Mouse (Mus musculus): ENCODE results near the gene Pcdh15.

Gene Pcdh15

DNA sequence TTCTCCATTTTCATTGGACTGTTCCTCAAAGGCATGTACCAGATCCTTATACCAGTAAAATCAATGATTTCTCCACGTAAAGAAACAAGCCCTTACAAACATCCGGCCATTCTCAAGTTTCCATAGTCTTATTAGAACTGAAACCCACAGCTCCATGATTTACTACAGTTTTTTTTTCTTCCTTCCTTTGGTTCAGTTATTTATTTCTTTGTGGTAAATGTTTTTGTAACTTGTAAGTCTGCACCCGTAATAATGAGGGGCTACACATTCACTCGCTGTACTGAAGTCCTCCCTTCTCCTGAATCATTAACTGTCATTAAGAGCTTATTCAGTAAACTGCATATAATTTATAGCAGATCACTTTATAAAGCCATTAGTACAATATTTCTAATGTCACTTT lies 1526.6 kb downstream of the Pcdh15 start:
- DNase-seq, result no peak

DNA sequence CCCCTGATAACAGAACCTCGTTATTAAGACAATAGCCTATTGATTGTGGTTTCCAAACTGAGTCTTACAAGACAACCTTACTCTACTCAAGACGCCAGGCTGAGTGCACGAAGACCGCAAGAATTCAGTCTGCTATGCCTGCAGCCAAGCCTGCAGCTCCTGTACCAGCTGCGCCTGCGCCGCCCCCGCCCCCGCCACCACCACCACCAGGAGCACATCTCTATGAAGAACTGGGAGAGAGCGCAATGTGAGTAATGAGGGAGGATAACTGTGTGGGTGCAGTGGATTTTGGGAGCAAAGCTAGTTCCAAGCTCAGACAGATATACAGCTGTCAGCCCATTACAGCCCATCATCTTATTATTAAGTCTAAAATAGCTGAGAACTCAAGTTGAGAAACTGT lies 1527.5 kb downstream of the Pcdh15 start:
- DNase-seq, result no peak

DNA sequence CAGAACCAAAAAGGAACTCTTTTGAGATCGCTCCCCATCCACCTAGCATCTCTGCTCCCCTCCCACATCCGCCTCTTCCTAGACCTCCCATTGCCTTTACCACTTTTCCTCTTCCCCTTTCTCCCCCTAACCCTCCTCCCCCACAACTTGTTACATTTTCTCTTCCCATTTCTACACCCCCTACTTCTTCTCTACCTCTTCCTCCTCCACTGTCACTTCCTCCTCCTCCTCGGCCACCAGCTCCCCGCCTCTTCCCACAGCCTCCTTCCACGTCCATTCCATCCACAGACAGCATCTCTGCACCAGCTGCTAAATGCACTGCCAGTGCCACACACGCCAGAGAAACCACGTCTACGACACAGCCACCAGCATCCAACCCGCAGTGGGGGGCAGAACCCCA lies 1532.2 kb downstream of the Pcdh15 start:
- DNase-seq, result no peak

DNA sequence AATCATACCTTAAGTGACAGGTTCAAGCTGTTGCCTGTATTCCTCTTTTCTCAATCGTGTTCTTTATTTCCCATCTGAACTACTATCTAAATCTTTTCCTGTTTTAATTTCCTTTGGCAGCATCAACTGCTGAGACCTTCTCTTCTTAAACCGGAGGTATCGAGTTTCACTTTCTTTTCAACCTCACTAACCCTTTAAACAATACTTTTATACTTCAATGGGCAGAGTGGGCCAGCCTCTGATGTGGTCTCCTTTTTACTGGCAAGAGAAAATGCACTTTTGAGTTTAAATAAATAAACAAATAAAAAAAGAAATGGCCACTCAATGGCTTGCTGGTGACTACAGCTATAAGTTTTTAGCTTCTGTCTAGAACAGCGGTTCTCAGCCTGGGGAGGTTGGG lies 1537.9 kb downstream of the Pcdh15 start:
- no peak for DNase-seq

DNA sequence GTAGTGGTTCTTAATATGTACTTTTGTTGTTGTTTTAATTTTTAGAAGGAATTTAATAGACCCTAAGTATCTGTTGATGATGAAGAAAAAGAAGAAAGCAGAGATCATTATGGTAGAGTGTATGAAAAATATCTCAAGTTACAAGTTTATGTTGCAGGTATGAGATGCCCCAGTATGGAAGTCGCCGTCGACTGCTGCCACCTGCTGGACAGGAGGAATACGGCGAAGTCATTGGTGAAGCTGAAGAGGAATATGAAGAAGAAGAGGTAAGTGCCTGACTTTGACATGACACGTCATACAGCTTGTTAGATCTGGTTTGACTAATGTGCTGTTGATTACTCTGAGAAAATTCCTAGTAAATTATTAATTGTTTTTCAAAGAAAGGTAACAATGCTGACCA lies 1543.0 kb downstream of the Pcdh15 start:
- DNase-seq, result peak; percentile 10 to 14

DNA sequence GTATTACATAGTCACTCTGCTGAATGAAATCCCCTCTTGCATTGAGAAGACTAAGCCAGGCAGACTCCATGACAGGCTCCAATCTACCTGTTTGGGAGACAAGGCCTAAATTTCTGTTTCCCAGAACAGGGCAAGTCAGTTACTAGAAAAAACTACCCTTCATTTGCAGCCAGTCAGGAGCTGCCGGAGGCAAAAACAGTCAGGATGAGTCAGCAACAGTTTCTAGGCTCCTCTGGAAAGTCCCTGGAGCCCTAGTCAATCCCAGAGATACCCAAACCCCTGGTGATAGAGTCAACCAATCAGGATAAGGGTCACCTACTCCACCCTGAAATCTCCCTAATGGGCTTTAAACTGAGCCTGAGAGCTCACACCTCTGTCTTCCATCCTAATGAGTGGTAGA lies 1564.0 kb downstream of the Pcdh15 start:
- no peak for DNase-seq

DNA sequence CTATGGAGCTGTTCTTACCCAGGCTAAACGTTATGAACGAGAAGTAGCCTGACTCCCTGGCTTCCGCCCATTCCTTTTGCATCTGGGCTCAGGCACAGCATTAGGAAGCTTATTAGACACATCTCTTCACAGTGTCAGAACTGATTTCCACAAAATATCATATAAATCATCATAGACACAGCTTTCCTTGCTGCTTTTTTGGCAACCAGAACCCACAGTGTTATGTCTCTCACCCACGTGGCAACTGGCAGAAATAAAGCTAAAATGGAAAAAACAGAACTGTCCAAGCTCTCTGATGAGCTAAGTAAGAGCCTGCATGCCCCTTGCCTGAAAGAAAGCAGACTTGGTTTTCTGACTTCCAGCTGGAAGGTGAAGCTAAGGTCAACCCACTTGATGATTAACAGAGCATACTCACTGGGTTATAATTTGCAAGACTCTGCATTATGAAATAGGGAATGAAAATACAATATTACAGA lies 1580.9 kb downstream of the Pcdh15 start:
- no peak for DNase-seq

DNA sequence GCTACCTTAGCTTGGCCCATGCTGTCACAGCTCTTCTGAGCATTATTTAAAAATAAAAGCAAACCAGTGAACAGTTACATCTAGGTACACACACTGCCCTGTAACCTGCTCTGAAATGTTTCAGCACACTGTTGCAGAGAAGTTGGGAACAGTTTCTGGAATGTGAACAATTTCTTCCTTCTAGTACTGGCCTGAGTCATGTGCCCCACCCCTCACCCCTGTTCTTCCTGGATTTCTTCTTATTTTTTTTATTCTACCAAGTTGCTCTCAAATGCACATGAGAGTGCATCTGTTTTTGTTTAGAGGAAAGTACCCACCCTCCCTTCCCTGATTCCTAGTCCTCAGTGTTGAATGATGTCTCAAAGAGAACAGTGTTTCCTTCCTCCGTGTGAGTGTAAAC lies 1581.4 kb downstream of the Pcdh15 start:
- no peak for DNase-seq

All from B cell, adult 2 months (primary cell).